Mouse (Mus musculus) G1E-ER4 (cell line): Measurements from ENCODE around the gene Pnrc1. TPM values are rescaled to one million over a fixed set of nuclear protein-coding genes. Genes with fewer than 3 reads are reported as not detected.

ENCODE experiments used
- GATA1 ChIP-seq: IDR thresholded peaks from one replicate; pipeline ENCODE4 v1.8.0; 2012; ENCODE audit warnings: low read length, inconsistent platforms
- polyA plus RNA-seq: library from polyadenylated mRNA; stranded (reverse); fragments of >175 nt; gene quantifications from 2 replicates; pipeline ENCODE4 v1.2.3, GENCODE M21; 2012

Gene Pnrc1
- polyA plus RNA-seq, 1 experiment: 77.7 TPM

GRCm38 (mm10) chr4:33245853-33246395, 44.0 kb downstream of the Pnrc1 start:
- no peak for TF ChIP-seq GATA1

GRCm38 (mm10) chr4:33243921-33244320, 46.0 kb downstream of the Pnrc1 start:
- TF ChIP-seq GATA1: no peak

GRCm38 (mm10) chr4:33243016-33243758, 46.8 kb downstream of the Pnrc1 start:
- TF ChIP-seq GATA1: no peak

GRCm38 (mm10) chr4:33242536-33242935, 47.4 kb downstream of the Pnrc1 start:
- no peak for TF ChIP-seq GATA1

GRCm38 (mm10) chr4:33230881-33231280, 59.1 kb downstream of the Pnrc1 start:
- no peak for TF ChIP-seq GATA1

GRCm38 (mm10) chr4:33229639-33230038, 60.3 kb downstream of the Pnrc1 start:
- no peak for TF ChIP-seq GATA1

- TF ChIP-seq GATA1: no peak
Measured at GRCm38 (mm10) chr4:33227164-33227563, 62.8 kb downstream of the Pnrc1 start.

GRCm38 (mm10) chr4:33224003-33224675, 65.8 kb downstream of the Pnrc1 start:
- no peak for TF ChIP-seq GATA1

GRCm38 (mm10) chr4:33221847-33222246, 68.1 kb downstream of the Pnrc1 start:
- no peak for TF ChIP-seq GATA1

GRCm38 (mm10) chr4:33208881-33209841, 80.8 kb downstream of the Pnrc1 start, which contains the start of gene Srsf12:
TSS of gene Srsf12 (plus strand) at chr4:33208991.
- TF ChIP-seq GATA1: no peak

GRCm38 (mm10) chr4:33207551-33207950, 82.4 kb downstream of the Pnrc1 start:
- no peak for TF ChIP-seq GATA1

GRCm38 (mm10) chr4:33204682-33205081, 85.3 kb downstream of the Pnrc1 start:
- TF ChIP-seq GATA1: no peak

GRCm38 (mm10) chr4:33198117-33198516, 91.8 kb downstream of the Pnrc1 start:
- no peak for TF ChIP-seq GATA1

Other genes starting within 250 kb of the Pnrc1 start
- gene Gabrr2, start 227.2 kb downstream of the Pnrc1 start, polyA plus RNA-seq: 0.06 TPM in 1 of 2 replicates, not detected in the other
- not detected in 2 replicates for gene Gabrr1, start 157.6 kb downstream of the Pnrc1 start, polyA plus RNA-seq
- not detected in 2 replicates for gene Pm20d2, start 100.4 kb downstream of the Pnrc1 start, polyA plus RNA-seq
- gene Srsf12, start 81.2 kb downstream of the Pnrc1 start, polyA plus RNA-seq: not detected in 2 replicates
- 7.0 and 7.9 TPM in 2 replicates for gene Rngtt, start 20.1 kb upstream of the Pnrc1 start, polyA plus RNA-seq